Mouse (Mus musculus): ENCODE data around the gene Nipal3.

The Nipal3 gene

DNA sequence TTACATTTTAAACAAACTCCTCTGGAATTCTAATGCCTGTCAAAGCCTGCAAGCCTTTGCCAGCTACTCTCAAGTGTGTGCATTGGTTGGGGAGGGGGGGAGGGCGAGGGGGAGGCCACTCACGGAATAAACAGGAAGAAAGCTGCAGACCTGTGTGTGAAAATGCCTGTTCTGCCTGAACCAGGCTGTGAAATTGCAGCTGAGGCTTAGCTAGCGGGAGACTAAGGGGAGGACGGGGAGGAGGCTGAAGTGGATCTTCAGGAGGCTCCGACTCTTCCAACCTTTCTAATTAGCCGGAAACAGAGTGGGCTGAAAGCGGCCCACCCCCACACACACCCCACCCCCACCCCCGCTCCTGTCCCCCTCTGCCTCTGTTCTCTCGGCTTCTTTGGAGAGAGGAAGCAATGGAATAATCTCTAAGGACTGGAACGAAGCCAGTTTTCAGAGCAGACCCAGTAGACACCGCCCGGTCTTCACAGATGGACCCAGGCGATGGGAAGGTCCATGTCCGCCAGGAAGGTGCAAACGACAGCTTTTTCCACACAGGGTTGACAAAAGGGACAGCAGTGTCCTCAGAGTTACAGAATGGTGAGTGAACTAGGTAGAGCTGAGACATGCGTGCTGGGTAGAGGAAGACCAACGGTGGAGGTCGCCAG lies 43.4 kb downstream of the Nipal3 start:
- in situ Hi-C loops (cut with MboI; ENCODE audit: low pct_unique_long_range_greater_than_20kb in 1 of 2, low sequenced_read_pairs in 2 of 2, unreplicated experiment in 1 of 2) = no loop called here

DNA sequence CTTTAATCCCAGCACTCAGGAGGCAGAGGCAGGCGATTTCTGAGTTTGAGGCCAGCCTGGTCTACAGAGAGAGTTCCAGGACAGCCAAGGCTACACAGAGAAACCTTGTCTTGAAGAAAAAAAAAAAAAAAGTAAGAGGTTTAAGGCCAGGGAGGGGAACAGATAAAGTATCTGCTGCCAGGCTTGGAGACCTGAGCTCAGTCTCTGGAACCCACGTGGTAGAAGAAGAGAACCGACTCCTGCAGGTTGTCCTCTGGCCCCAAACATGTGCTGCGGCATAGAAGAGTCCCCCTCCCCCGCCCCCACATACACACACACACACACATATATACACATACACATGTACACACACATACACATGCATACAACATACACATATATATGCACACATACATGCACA lies 52.4 kb downstream of the Nipal3 start:
- in situ Hi-C loops (cut with MboI; ENCODE audit: low pct_unique_long_range_greater_than_20kb in 1 of 2, low sequenced_read_pairs in 2 of 2, unreplicated experiment in 1 of 2) = loop anchor here in 1 of 2 experiments (5.0 kb wide), 1 partner anchor 40 kb away; no protein-coding TSS in a partner anchor

DNA sequence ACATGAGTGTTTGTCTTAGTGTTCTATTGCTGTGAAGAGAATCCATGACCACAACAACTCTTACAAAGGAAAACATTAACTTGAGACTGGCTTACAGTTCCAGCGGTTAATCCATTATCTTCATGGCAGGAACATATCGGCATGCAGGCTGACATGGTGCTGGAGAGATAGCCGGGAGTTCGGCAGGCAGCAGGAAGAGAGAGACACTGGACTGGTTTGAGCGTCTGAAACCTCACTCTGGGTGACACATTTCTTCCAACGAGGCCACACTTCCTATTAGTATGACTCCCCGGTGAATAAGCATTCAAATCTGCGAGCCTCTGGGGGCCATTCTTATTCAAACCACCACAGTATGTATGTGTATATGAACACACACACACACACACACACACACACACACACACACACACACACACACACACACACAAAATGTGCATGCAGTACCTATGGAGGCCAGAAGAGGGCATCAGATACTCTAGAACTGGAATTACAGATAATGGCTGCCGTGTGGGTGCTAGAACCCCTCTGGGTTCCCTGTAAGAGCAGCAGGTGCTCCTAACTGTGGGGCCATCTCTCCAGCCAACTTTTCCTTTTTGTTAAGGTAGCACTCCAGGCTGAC lies 54.8 kb downstream of the Nipal3 start:
- in situ Hi-C loops (cut with MboI; ENCODE audit: low pct_unique_long_range_greater_than_20kb in 1 of 2, low sequenced_read_pairs in 2 of 2, unreplicated experiment in 1 of 2) = loop anchor here in 1 of 2 experiments (5.0 kb wide), 1 partner anchor 42 kb away; no protein-coding TSS in a partner anchor

DNA sequence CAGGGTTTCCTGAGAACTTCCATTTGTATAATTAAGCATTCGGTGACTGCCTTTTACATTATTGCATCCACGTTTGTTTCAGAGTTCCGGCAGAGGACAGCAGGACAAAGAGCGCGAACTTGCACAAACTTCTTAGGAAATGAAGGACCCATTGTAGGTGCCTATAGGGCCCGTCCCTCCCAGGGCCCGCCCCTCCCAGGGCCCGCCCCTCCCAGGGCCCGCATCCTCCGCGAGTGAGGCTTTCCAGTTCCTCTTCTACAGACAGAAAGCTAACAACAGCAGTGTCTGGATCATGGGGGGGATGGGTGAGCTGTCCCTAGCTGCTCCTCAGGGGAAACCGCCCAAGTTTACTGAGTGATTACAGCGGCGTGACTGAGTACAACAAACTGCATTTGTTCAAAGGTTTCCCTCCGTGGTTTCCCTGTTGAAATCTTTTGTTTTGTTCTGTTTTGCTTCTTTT lies 55.6 kb downstream of the Nipal3 start:
- in situ Hi-C loops (cut with MboI; ENCODE audit: low pct_unique_long_range_greater_than_20kb in 1 of 2, low sequenced_read_pairs in 2 of 2, unreplicated experiment in 1 of 2) = no loop called here

DNA sequence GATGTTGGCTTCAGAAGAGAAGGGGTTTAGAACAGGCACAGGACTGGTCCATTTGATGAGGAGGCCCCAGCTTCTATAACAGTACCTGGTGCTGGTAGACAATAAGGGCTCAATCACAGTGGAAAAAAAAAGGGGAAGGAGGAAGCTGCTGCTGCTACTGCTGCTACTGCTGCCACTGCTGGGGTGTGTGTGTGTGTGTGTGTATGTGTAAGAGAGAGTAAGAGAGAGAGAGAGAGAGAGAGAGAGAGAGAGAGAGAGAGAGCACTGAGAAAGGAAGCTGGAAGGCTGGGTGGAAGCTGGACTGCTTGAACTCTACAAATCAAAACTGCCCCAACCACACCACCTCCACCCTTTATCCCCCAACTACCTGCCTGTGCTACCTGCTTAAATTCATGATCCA lies 56.9 kb downstream of the Nipal3 start:
- in situ Hi-C loops (cut with MboI; ENCODE audit: low pct_unique_long_range_greater_than_20kb in 1 of 2, low sequenced_read_pairs in 2 of 2, unreplicated experiment in 1 of 2) = no loop called here

DNA sequence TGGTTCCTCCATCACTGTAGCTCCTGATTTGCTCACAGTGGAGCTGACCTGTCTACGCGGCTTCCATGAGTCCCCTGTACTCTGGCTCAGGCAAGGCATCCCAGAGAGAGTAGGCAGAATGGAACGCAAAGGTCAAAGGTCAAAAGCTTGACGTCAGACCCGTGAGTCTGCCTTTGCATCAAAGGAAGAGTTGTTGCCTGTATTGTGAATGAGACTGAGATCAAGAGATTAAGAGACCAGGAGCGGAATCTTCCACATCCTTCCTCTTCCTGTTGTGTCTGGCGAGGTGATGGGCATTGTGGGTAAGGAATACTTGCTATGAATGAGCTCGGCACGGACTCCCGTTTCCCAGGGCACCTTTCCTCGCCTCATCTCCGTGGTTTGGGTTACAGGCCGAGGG lies 58.5 kb downstream of the Nipal3 start:
- in situ Hi-C loops (cut with MboI; ENCODE audit: low pct_unique_long_range_greater_than_20kb in 1 of 2, low sequenced_read_pairs in 2 of 2, unreplicated experiment in 1 of 2) = no loop called here

DNA sequence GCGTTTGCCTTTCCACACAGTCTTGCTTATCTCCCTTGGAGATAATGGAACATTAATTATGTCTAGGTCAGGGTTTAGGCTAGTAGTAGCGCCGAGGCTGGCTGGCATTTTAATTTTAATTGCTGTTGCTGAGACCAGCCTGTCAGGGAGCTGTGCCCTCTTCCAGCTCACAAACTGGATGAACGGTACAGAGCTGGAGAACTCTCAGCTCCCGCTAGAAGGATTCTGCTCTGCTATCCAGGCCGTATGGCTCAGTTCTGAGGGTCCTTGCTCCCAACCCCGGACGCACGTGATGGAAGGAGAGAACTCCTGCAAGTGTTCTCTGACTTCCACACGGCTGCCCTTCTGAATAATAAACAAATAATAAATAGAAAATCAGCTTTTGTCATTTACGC lies 60.4 kb downstream of the Nipal3 start:
- in situ Hi-C loops (cut with MboI; ENCODE audit: low pct_unique_long_range_greater_than_20kb in 1 of 2, low sequenced_read_pairs in 2 of 2, unreplicated experiment in 1 of 2) = no loop called here

DNA sequence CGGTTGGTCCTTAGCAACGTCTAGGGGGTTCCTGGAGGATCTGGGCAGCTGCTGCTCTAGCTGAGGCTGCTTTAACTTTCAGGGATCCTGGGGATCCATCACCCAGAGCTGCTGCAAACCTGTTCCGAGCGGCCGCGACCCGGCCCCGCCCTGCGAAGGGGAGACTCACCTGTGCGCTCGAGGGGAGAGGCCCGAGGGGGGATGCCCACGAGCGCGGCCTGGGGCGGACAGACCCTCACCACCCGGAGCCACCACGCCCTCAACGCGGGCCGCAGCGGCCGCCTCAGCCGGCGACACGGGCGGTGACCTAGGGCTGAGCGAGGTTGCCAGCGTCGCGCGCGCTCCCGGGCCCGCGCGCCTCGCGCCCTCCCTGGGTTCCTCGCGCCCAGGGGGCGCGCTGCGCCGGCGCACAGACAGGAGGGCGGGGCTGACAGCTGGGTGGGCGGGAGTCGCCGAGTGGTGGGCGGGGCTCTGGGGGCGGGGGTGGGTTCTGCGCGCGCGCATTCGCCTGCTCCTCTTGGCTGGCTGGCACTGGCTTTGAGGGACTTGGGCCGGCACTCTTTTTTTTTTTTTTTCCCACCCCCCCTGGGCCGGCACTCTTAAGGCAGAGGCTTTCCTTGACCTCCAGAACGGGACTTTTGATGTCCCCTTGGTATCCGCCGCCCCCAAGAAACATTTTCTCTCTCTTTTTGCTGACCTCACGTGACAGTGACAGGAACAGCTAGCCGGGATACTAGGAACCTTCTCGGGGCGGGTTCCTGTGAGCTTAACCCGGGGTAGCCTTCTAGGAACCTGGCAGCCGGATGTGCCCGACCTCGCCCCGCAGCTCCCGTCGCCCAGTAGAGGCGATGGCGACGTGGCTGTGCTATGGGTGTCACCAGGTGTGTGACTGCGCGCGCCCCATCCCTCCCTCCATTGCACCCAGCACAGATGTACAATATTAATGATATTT lies 61.1 kb downstream of the Nipal3 start, which contains the start of gene Rcan3:
Gene Rcan3, minus strand, starts transcription at position 411 of the 952 bp plus-strand sequence.
- in situ Hi-C loops (cut with MboI; ENCODE audit: low pct_unique_long_range_greater_than_20kb in 1 of 2, low sequenced_read_pairs in 2 of 2, unreplicated experiment in 1 of 2) = no loop called here

DNA sequence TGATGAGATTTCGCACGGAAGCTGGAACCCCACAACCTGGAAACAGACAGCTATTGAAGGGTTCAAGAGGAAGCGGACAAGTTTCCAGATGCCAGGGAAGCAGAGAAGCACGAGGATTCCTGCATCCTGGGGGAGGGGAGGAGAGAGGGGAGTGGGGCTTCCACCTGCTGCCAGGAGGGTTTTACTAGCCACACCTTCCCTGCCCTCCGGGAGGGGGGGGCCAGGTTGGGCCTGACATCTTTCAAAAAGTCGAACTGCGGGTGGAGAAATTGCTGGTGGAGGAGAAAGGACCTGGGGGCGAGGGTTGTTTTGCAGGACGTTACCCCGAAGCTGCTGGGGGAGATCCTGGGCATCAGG lies 61.8 kb downstream of the Nipal3 start:
- in situ Hi-C loops (cut with MboI; ENCODE audit: low pct_unique_long_range_greater_than_20kb in 1 of 2, low sequenced_read_pairs in 2 of 2, unreplicated experiment in 1 of 2) = no loop called here

DNA sequence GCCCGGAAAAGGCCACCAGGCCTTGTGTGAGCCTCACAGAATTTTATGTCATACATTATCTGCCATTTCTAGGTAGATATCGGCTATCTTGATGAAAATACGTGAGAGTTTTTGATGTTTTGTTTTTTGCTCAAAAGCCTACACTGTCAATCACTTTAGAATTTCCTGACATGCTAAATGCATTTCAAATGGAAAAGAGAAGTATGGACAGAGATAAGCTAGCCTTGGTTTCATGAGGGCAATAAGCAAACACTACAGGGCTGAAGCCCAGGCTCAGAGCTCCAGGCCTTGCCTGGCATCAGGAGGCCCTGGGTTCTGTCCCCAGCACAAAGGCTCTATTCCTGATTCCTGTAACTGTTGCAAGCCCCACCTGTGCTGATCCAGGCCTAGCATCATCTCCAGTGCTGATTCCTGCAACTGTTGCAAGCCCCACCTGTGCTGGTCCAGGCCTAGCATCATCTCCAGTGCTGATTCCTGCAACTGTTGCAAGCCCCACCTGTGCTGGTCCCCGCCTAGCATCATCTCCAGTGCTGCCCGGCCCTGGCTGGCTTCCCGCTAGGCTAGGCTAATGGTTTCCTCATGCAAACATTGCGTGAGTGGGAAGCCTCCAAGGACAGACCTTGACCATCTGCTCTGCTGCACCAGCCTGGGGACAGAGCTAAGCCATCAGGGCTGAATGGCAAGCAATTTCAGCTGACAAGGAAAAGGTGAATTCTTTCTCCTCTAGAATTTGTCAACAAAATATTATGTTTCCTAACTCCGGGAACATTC lies 64.7 kb downstream of the Nipal3 start:
- in situ Hi-C loops (cut with MboI; ENCODE audit: low pct_unique_long_range_greater_than_20kb in 1 of 2, low sequenced_read_pairs in 2 of 2, unreplicated experiment in 1 of 2) = no loop called here

DNA sequence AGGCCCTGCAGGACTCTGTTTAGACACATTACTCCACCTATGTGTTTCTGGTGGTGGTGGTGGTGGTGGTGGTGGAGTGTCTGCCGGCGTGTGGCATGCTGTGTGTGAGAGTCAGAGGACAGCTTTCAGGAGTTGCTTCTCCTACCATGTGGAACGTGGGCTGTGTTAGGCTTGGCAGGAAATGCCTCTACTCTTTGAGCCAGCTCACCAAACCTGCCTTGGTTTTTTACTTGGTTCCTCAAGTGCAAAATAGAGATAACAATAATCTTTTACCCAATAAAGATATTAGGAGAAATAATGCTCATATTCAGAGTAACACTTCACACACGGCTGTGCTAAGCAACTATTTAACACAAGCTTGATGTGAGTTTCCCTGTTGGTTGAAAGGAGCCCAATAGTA lies 65.5 kb downstream of the Nipal3 start:
- in situ Hi-C loops (cut with MboI; ENCODE audit: low pct_unique_long_range_greater_than_20kb in 1 of 2, low sequenced_read_pairs in 2 of 2, unreplicated experiment in 1 of 2) = no loop called here

DNA sequence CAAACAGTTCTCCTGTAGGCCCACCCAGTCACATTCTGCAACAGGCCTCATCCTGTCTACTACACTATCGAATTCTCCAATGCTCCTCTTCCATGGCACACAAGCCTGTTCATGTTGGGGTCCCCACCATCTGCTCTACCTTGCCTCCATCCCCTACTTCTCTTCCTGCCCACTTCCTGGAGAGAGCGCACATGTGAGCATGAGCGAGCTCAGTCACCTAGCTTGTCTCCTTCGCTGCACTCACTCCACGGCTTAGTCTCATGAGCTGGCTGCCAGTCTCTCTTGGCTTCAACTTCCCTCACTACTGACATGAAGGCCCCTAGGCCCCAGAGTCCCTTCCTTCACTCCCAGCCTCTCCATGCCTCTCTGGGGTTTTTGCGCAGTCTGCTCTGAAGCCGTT lies 68.3 kb downstream of the Nipal3 start:
- in situ Hi-C loops (cut with MboI; ENCODE audit: low pct_unique_long_range_greater_than_20kb in 1 of 2, low sequenced_read_pairs in 2 of 2, unreplicated experiment in 1 of 2) = no loop called here

DNA sequence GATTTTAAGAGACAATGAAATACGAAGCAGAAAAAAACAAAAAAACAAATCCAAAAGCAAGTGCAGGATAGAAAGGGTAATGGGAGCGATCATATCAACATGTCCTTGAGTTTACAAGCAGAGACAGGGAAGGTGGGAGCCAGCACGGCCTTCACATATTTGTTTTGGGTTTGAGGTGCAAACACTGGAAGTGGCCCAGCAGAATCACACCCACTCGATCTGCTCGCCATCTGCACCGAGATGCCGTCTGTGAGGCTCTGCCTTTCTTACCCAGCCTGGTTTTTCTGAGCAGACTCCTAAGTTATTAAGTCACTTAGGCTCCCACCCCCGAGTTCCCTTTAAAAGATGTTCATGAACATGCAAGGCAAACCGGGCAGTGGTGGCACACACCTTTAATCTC lies 69.2 kb downstream of the Nipal3 start:
- in situ Hi-C loops (cut with MboI; ENCODE audit: low pct_unique_long_range_greater_than_20kb in 1 of 2, low sequenced_read_pairs in 2 of 2, unreplicated experiment in 1 of 2) = no loop called here

DNA sequence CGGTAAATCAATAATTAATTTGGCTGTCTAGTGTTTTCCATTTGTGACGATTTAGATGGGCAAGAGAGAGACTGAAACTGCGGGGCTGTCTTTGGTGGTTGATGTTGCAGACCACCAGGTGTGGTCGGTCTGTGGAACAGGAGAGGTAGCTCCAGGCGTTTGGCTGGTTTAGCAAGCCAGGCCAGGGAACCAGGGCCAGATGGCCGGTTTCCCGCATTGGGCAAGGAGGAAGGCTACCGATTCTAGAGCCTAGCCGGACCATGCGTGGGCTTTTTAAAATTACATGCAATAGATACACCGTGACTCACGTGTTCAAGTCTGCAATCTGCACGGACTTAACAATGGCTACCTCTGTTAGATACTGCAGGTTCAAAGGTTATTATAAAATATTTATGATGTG lies 73.9 kb downstream of the Nipal3 start:
- in situ Hi-C loops (cut with MboI; ENCODE audit: low pct_unique_long_range_greater_than_20kb in 1 of 2, low sequenced_read_pairs in 2 of 2, unreplicated experiment in 1 of 2) = no loop called here

DNA sequence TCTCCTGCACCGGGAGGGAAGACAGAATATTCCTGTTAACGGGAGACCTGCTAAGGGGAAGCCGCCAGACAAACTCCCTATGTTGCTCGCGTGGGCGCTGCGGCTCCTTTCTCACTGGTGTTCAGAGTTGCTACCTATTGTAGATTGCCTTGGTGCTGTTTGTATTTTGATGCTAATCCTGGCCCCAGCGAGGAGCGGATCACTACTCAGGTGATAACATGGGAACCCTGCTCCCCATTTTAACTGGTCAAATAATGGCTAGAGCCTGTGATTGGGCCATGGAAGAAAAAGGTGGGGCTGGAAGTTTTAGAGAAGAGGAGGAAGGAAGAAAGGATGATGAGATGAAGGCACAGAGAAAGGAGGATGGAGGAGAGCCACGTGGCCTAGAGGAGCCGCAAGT lies 74.4 kb downstream of the Nipal3 start:
- in situ Hi-C loops (cut with MboI; ENCODE audit: low pct_unique_long_range_greater_than_20kb in 1 of 2, low sequenced_read_pairs in 2 of 2, unreplicated experiment in 1 of 2) = no loop called here

DNA sequence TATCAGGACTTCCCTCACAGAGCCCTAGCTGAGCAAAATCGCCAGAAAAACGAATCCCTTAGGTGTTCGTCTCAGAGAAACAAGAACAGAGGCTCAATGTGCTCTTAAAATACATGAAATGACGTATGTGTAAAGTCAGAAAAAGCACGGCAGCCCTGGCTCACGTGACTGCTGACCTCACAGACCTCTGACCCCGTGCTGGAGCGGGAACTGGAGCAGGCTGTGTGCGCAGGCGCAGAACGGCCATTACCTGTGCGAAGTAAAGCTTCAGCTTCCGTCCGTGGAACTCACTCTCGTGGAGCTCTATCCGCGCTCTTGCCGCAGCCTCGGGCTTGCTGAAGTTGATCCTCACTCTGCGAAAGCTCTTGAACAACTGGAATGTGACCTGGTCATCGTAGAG lies 74.8 kb downstream of the Nipal3 start:
- in situ Hi-C loops (cut with MboI; ENCODE audit: low pct_unique_long_range_greater_than_20kb in 1 of 2, low sequenced_read_pairs in 2 of 2, unreplicated experiment in 1 of 2) = no loop called here

DNA sequence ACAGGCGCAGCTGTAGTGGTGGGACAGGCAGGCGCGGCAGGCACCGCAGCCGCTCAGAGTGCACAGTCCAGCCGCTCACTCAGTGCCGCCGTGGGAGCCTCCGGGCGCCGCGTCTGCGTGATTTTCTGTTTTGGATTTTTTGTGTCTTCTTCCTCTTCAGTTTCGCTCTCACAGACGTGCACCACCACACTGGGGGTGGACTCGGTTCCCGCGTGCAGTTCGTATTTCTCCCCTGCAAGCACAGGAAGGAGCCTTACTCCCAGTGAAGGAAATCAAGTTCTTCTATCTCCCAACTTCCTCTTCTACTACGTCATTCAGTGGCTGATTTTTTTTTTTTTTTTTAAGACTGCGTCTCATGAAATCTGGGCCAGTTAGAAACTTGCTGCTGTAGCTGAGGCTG lies 78.5 kb downstream of the Nipal3 start:
- in situ Hi-C loops (cut with MboI; ENCODE audit: low pct_unique_long_range_greater_than_20kb in 1 of 2, low sequenced_read_pairs in 2 of 2, unreplicated experiment in 1 of 2) = no loop called here

DNA sequence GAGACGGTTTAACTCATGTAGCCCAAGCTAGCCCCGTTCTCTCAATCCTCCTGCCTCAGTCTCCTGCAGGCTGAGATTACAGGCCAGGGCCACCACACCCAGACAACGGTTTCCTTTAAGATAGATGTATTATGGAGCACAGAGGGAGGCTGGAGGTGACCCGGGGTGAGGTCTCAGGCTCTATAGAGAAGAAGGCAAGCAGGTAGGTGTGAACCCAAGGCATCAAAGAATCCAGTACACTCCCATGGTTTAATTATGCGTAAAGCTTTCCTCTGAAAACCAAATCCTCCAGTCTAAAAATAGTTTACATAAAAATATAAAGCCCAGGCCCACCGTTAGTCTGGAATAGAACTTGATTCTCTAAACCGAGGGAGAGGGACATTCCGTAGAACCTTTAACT lies 81.3 kb downstream of the Nipal3 start:
- in situ Hi-C loops (cut with MboI; ENCODE audit: low pct_unique_long_range_greater_than_20kb in 1 of 2, low sequenced_read_pairs in 2 of 2, unreplicated experiment in 1 of 2) = no loop called here

DNA sequence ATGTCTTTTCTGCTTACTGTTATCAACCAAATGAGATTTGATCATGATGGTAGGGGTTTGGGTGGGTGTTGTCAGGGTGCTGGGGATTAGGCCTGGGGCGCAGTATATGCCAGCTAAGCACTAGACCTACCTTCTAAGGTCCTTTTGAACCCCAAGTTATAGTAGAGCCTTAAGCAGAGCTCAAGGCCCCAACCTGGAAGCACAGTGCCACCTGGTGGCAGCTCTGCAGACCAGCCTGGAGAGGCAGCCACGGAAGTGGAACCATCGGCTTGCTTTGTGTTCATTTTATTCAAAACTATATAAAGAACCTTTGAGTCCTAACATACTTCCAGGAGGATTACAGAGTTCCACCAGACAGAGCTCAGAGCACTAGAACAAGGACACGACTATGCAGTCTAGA lies 83.2 kb downstream of the Nipal3 start:
- in situ Hi-C loops (cut with MboI; ENCODE audit: low pct_unique_long_range_greater_than_20kb in 1 of 2, low sequenced_read_pairs in 2 of 2, unreplicated experiment in 1 of 2) = no loop called here

Data from mouse embryonic stem cell (cell line).